Comparison of ENCODE assay signal across 31 mouse cellular contexts in the genomic region with DNA sequence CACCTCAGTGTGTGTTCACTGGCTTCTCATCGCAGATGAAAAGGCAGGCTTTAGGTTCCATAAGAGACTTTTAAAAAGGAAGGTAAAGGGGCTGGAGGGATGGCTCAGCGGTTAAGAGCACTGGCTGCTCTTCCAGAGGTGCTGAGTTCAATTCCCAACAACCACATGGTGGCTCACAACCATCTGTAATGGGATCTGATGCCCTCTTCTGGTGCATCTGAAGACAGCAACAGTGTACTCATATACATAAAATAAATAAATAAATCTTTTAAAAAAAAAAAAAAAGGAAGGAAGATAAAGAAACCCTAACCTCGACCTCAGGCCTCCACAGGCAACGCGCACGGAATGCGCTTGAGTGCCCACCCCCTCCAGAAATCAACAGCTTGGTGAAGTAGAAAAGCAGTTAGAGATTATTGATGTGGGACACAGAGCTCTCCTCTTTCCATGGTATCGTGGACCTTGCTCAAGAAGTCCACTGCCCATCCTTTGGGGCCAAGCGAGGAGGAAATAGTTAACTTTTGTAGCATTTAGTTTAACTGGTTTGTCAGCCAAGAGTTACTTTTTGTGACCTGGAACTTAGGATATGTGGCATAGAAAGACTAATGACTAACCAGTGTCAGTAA. TPM values are rescaled to one million over a fixed set of nuclear protein-coding genes. Genes with fewer than 3 reads are reported as not detected.
DNase-seq lines count a peak whose midpoint lies in the region; ATAC-seq and TF ChIP-seq lines count a peak whose summit lies in the region.
"Not testable (repeated sequence)": the region's sequence is repeated elsewhere in the genome, so short reads cannot be mapped to it uniquely, and the experiment has no call there.
"Had no signal": no experiment of that assay in that cellular context is flagged by ENCODE, and none has a peak within 500 bp of the region (broad histone marks: within the 10 kb centered on the region; RNA-seq: fewer than 3 reads in every experiment).

No protein-coding gene starts in this region.

- H3K27ac ChIP-seq in ES-Bruce4 (ENCODE audit: insufficient read depth, low read length); forebrain, postnatal 0 days (ENCODE audit: low read depth, low read length); hindbrain, postnatal 0 days; midbrain, postnatal 0 days (ENCODE audit: low read depth, low read length): not testable (repeated sequence)
- H3K27ac ChIP-seq in liver, adult 2 months (replicated peaks; ENCODE audit: insufficient read depth, low read depth, low read length) = peak overlapping the region; percentile 56
- H3K27ac ChIP-seq in liver, embryonic 16.5 days (ENCODE audit: low read length) = peak overlapping the region; percentile 52

- TF ChIP-seq CTCF in ES-Bruce4 (IDR thresholded peaks at IDR 0.05; ENCODE audit: low read depth, low read length); liver, adult 2 months (IDR thresholded peaks at IDR 0.05; ENCODE audit: low read depth, low read length): not testable (repeated sequence)
- peak; percentile 39 for TF ChIP-seq CTCF in forebrain, postnatal 0 days (IDR thresholded peaks at IDR 0.05; ENCODE audit: low read depth)
- peak; percentile 33; the same call in 1 of the 2 replicates for TF ChIP-seq CTCF in hindbrain, postnatal 0 days (IDR thresholded peaks at IDR 0.05; ENCODE audit: low read depth)
- peak; percentile 42 for TF ChIP-seq CTCF in midbrain, postnatal 0 days (IDR thresholded peaks at IDR 0.05)

- not testable (repeated sequence) for TF ChIP-seq POLR2A in ES-Bruce4 (IDR thresholded peaks at IDR 0.05; ENCODE audit: insufficient read depth, low read length); liver, adult 2 months (IDR thresholded peaks at IDR 0.05; ENCODE audit: extremely low read depth, insufficient read depth, low read length)

- DNase-seq in forebrain, postnatal 0 days; hindbrain, postnatal 0 days (ENCODE audit: low spot score); midbrain, postnatal 0 days (ENCODE audit: low spot score): not testable (repeated sequence)
- DNase-seq in kidney, adult 8-10 months = peak; percentile 55 to 72
- peak; percentile 33 for DNase-seq in liver, adult 2 months (ENCODE audit: extremely low read depth, low read depth, low spot score)

- not testable (repeated sequence) for H3K27me3 ChIP-seq in ES-Bruce4 (ENCODE audit: control insufficient read depth, insufficient read depth, low read length, poor library complexity, severe bottlenecking); forebrain, postnatal 0 days (ENCODE audit: insufficient read depth, low read length); hindbrain, postnatal 0 days (ENCODE audit: insufficient read depth, low read length); liver, adult 2 months (ENCODE audit: control insufficient read depth, insufficient read depth, low read length); liver, embryonic 16.5 days (ENCODE audit: control insufficient read depth, insufficient read depth, low read depth, low read length); midbrain, postnatal 0 days (ENCODE audit: insufficient read depth, low read length)

- H3K36me3 ChIP-seq in ES-Bruce4 (ENCODE audit: control insufficient read depth, insufficient read depth, low read length, poor library complexity, severe bottlenecking) = peaks cover 25% of the 10 kb centered on the region
- not testable (repeated sequence) for H3K36me3 ChIP-seq in forebrain, postnatal 0 days (ENCODE audit: insufficient read depth); hindbrain, postnatal 0 days (ENCODE audit: insufficient read depth, low read length); liver, adult 2 months (ENCODE audit: control insufficient read depth, insufficient read depth, low read length); liver, embryonic 16.5 days (ENCODE audit: control insufficient read depth, insufficient read depth); midbrain, postnatal 0 days (ENCODE audit: insufficient read depth, low read length)

- not testable (repeated sequence) for H3K4me1 ChIP-seq in ES-Bruce4 (ENCODE audit: control insufficient read depth, insufficient read depth, low read length); forebrain, postnatal 0 days (ENCODE audit: insufficient read depth); hindbrain, postnatal 0 days (ENCODE audit: insufficient read depth, low read length); midbrain, postnatal 0 days (ENCODE audit: insufficient read depth, low read length)
- peaks cover 24% of the 10 kb centered on the region for H3K4me1 ChIP-seq in liver, adult 2 months (ENCODE audit: control insufficient read depth, insufficient read depth, low read length)
- peaks cover 19% of the 10 kb centered on the region for H3K4me1 ChIP-seq in liver, embryonic 16.5 days (ENCODE audit: control insufficient read depth, low read depth, low read length)

- not testable (repeated sequence) for H3K4me2 ChIP-seq in forebrain, postnatal 0 days (ENCODE audit: low read depth); hindbrain, postnatal 0 days (ENCODE audit: low read depth, low read length); midbrain, postnatal 0 days (ENCODE audit: low read depth, low read length, poor library complexity, severe bottlenecking)
- H3K4me2 ChIP-seq in liver, embryonic 16.5 days (ENCODE audit: low read depth, low read length) = peak overlapping the region; percentile 19

- peak overlapping the region; percentile 96 for H3K9ac ChIP-seq in ES-Bruce4 (ENCODE audit: low read depth, poor library complexity, severe bottlenecking)
- not testable (repeated sequence) for H3K9ac ChIP-seq in forebrain, postnatal 0 days; hindbrain, postnatal 0 days (replicated peaks; ENCODE audit: low read length); liver, adult 2 months (ENCODE audit: low read depth, low read length); liver, embryonic 16.5 days (ENCODE audit: low read depth, low read length); midbrain, postnatal 0 days (replicated peaks; ENCODE audit: low read length, poor library complexity, severe bottlenecking)

- 89% methylated on average over 9 of the region's 9 CpGs for WGBS in forebrain, postnatal 0 days
- 85% methylated on average over 9 of the region's 9 CpGs for WGBS in hindbrain, postnatal 0 days
- WGBS in liver, adult 2 months = 20% methylated on average over 9 of the region's 9 CpGs
- WGBS in liver, embryonic 16.5 days (ENCODE audit: insufficient replicate concordance) = 27% methylated on average over 9 of the region's 9 CpGs
- WGBS in midbrain, postnatal 0 days = 87% methylated on average over 9 of the region's 9 CpGs

- not testable (repeated sequence) for ATAC-seq in forebrain, postnatal 0 days; hindbrain, postnatal 0 days; liver, embryonic 16.5 days (ENCODE audit: low read depth); midbrain, postnatal 0 days (ENCODE audit: low FRiP score)

- not testable (repeated sequence) for H3K4me3 ChIP-seq in ES-Bruce4 (ENCODE audit: low read depth, low read length); forebrain, postnatal 0 days (ENCODE audit: low read depth, low read length); hindbrain, postnatal 0 days (ENCODE audit: low read length); liver, adult 2 months (ENCODE audit: insufficient read depth, low read depth, low read length); liver, embryonic 16.5 days (ENCODE audit: low read depth, low read length); midbrain, postnatal 0 days (ENCODE audit: low read depth, low read length)

- not testable (repeated sequence) for H3K79me2 ChIP-seq in liver, adult 2 months (ENCODE audit: control insufficient read depth, insufficient read depth, low read length)

- not testable (repeated sequence) for TF ChIP-seq EP300 in ES-Bruce4 (IDR thresholded peaks at IDR 0.05; ENCODE audit: insufficient read depth, low read depth, low read length)

- not testable (repeated sequence) for H3K9me3 ChIP-seq in ES-Bruce4 (replicated peaks; ENCODE audit: control insufficient read depth, insufficient read depth, low read length, poor library complexity, severe bottlenecking); forebrain, postnatal 0 days (ENCODE audit: low read length); hindbrain, postnatal 0 days (ENCODE audit: low read length); liver, embryonic 16.5 days (replicated peaks; ENCODE audit: control insufficient read depth, low read length); midbrain, postnatal 0 days (ENCODE audit: low read length)

RNA-seq across cellular contexts. Expression of gene Zfp444, which starts 2.5 kb away (rescaled TPM):
- polyA plus RNA-seq in ES-Bruce4 (2011; ENCODE audit: insufficient read depth, insufficient read length, low read depth, missing spikeins) = 33.7 and 41.1 TPM in 2 replicates
- total RNA-seq in forebrain, postnatal 0 days (2014; rRNA removed) = 76.9 and 81.7 TPM in 2 replicates
- polyA plus RNA-seq in forebrain, postnatal 0 days (2015; fragmentation: Nextera tagmentation; extraction: Ambion mirVana) = 86.2 and 100 TPM in 2 replicates
- 84.3 and 105 TPM in 2 replicates for total RNA-seq in hindbrain, postnatal 0 days (2014; rRNA removed)
- polyA plus RNA-seq in hindbrain, postnatal 0 days (2015; fragmentation: Nextera tagmentation; extraction: Ambion mirVana) = 69.2 and 70.5 TPM in 2 replicates
- total RNA-seq in liver, adult 2 months (2014; rRNA removed) = 11.0 and 17.5 TPM in 2 replicates
- polyA plus RNA-seq in liver, adult 2 months (2012; rRNA removed) = 23.9 and 29.7 TPM in 2 replicates
- 16.1 and 16.6 TPM in 2 replicates for polyA plus RNA-seq in liver, embryonic 16.5 days (2015; fragmentation: Nextera tagmentation; extraction: Ambion mirVana)
- 86.4 and 92.4 TPM in 2 replicates for total RNA-seq in midbrain, postnatal 0 days (2014; rRNA removed)
- 78.6 and 85.2 TPM in 2 replicates for polyA plus RNA-seq in midbrain, postnatal 0 days (2015; fragmentation: Nextera tagmentation; extraction: Ambion mirVana)

RNA-seq across cellular contexts. Expression of gene Zfp787, which starts 18.7 kb away (rescaled TPM):
- polyA plus RNA-seq in ES-Bruce4 (2011; ENCODE audit: insufficient read depth, insufficient read length, low read depth, missing spikeins) = 24.1 and 30.9 TPM in 2 replicates
- 51.1 and 73.6 TPM in 2 replicates for total RNA-seq in forebrain, postnatal 0 days (2014; rRNA removed)
- 41.0 and 66.1 TPM in 2 replicates for polyA plus RNA-seq in forebrain, postnatal 0 days (2015; fragmentation: Nextera tagmentation; extraction: Ambion mirVana)
- 71.0 and 85.9 TPM in 2 replicates for total RNA-seq in hindbrain, postnatal 0 days (2014; rRNA removed)
- polyA plus RNA-seq in hindbrain, postnatal 0 days (2015; fragmentation: Nextera tagmentation; extraction: Ambion mirVana) = 53.9 and 61.4 TPM in 2 replicates
- 33.7 and 36.8 TPM in 2 replicates for total RNA-seq in liver, adult 2 months (2014; rRNA removed)
- polyA plus RNA-seq in liver, adult 2 months (2012; rRNA removed) = 46.0 and 51.7 TPM in 2 replicates
- 9.7 and 10.0 TPM in 2 replicates for polyA plus RNA-seq in liver, embryonic 16.5 days (2015; fragmentation: Nextera tagmentation; extraction: Ambion mirVana)
- 65.8 and 66.7 TPM in 2 replicates for total RNA-seq in midbrain, postnatal 0 days (2014; rRNA removed)
- polyA plus RNA-seq in midbrain, postnatal 0 days (2015; fragmentation: Nextera tagmentation; extraction: Ambion mirVana) = 53.8 and 61.5 TPM in 2 replicates

RNA-seq across cellular contexts. Expression of gene Galp, which starts 22.4 kb away (rescaled TPM):
- not detected in 2 replicates for polyA plus RNA-seq in ES-Bruce4 (2011; ENCODE audit: insufficient read depth, insufficient read length, low read depth, missing spikeins)
- total RNA-seq in forebrain, postnatal 0 days (2014; rRNA removed) = not detected in 2 replicates
- not detected in 2 replicates for polyA plus RNA-seq in forebrain, postnatal 0 days (2015; fragmentation: Nextera tagmentation; extraction: Ambion mirVana)
- total RNA-seq in hindbrain, postnatal 0 days (2014; rRNA removed) = not detected in 2 replicates
- not detected in 2 replicates for polyA plus RNA-seq in hindbrain, postnatal 0 days (2015; fragmentation: Nextera tagmentation; extraction: Ambion mirVana)
- not detected in 2 replicates for total RNA-seq in liver, adult 2 months (2014; rRNA removed)
- polyA plus RNA-seq in liver, adult 2 months (2012; rRNA removed) = not detected in 2 replicates
- not detected in 2 replicates for polyA plus RNA-seq in liver, embryonic 16.5 days (2015; fragmentation: Nextera tagmentation; extraction: Ambion mirVana)
- total RNA-seq in midbrain, postnatal 0 days (2014; rRNA removed) = not detected in 2 replicates
- polyA plus RNA-seq in midbrain, postnatal 0 days (2015; fragmentation: Nextera tagmentation; extraction: Ambion mirVana) = not detected in 2 replicates
- total RNA-seq: adrenal gland, postnatal 25 days; gastrocnemius, adult 8-10 months; heart, postnatal 14 days; layer of hippocampus, postnatal 10 days; left cerebral cortex, adult 8-10 months; left cerebral cortex, postnatal 4 days; megakaryocyte progenitor cell, adult 5-6 weeks; monocyte, adult 5-6 weeks; neutrophil, adult 5-6 weeks had no signal
- polyA plus RNA-seq: brain, embryonic 14.5 days; CD4-positive, CD25-positive, alpha-beta regulatory T cell, adult 4 months; embryonic facial prominence, embryonic 14.5 days; forebrain, embryonic 13.5 days; frontal cortex, adult 2 months; gonadal fat pad, adult 2 months; heart, embryonic 10.5 days; hindbrain, embryonic 11.5 days; kidney, embryonic 16.5 days; limb, embryonic 15.5 days; midbrain, embryonic 12.5 days; stomach, embryonic 16.5 days; thymus, adult 2 months; urinary bladder, adult 2 months had no signal

RNA-seq across cellular contexts. Expression of gene Zscan5b, which starts 47.6 kb away (rescaled TPM):
- 0.33 and 0.40 TPM in 2 replicates for polyA plus RNA-seq in ES-Bruce4 (2011; ENCODE audit: insufficient read depth, insufficient read length, low read depth, missing spikeins)
- not detected in 2 replicates for total RNA-seq in forebrain, postnatal 0 days (2014; rRNA removed)
- not detected in 2 replicates for polyA plus RNA-seq in forebrain, postnatal 0 days (2015; fragmentation: Nextera tagmentation; extraction: Ambion mirVana)
- not detected in 2 replicates for total RNA-seq in hindbrain, postnatal 0 days (2014; rRNA removed)
- not detected in 2 replicates for polyA plus RNA-seq in hindbrain, postnatal 0 days (2015; fragmentation: Nextera tagmentation; extraction: Ambion mirVana)
- total RNA-seq in liver, adult 2 months (2014; rRNA removed) = not detected in 2 replicates
- not detected in 2 replicates for polyA plus RNA-seq in liver, adult 2 months (2012; rRNA removed)
- polyA plus RNA-seq in liver, embryonic 16.5 days (2015; fragmentation: Nextera tagmentation; extraction: Ambion mirVana) = not detected in 2 replicates
- total RNA-seq in midbrain, postnatal 0 days (2014; rRNA removed) = not detected in 2 replicates
- not detected in 2 replicates for polyA plus RNA-seq in midbrain, postnatal 0 days (2015; fragmentation: Nextera tagmentation; extraction: Ambion mirVana)
- total RNA-seq: adrenal gland, postnatal 25 days; gastrocnemius, adult 8-10 months; heart, postnatal 14 days; layer of hippocampus, postnatal 10 days; left cerebral cortex, adult 8-10 months; left cerebral cortex, postnatal 4 days; megakaryocyte progenitor cell, adult 5-6 weeks; monocyte, adult 5-6 weeks; neutrophil, adult 5-6 weeks had no signal
- polyA plus RNA-seq: brain, embryonic 14.5 days; CD4-positive, CD25-positive, alpha-beta regulatory T cell, adult 4 months; embryonic facial prominence, embryonic 14.5 days; forebrain, embryonic 13.5 days; frontal cortex, adult 2 months; gonadal fat pad, adult 2 months; heart, embryonic 10.5 days; hindbrain, embryonic 11.5 days; kidney, embryonic 16.5 days; large intestine, adult 2 months; limb, embryonic 15.5 days; midbrain, embryonic 12.5 days; stomach, embryonic 16.5 days; thymus, adult 2 months; urinary bladder, adult 2 months had no signal
